Mouse (Mus musculus) embryonic facial prominence, embryonic 13.5 days (tissue): ENCODE results near the gene Tnfsf12. TPM values are rescaled to one million over a fixed set of nuclear protein-coding genes. Genes with fewer than 3 reads are reported as not detected.
"Not testable (repeated sequence)": the region's sequence is repeated elsewhere in the genome, so short reads cannot be mapped to it uniquely, and the experiment has no call there.

Source experiments
- ATAC-seq: fragments of 200-750 bp; cut with Nextera tagmentation; 2 replicates; pipeline ENCODE4 v1.8.0; 2017; ENCODE audit warnings: low read depth; ENCODE audit not compliant: insufficient number of reproducible peaks, insufficient read depth, low FRiP score, low TSS enrichment
- H3K27ac ChIP-seq: fragments of 300-500 bp; sonication (generic); 2 replicates; pipeline ENCODE4 v1.5.1; 2015; ENCODE audit warnings: moderate library complexity, mild to moderate bottlenecking, inconsistent platforms
- H3K27me3 ChIP-seq: fragments of 300-500 bp; sonication (generic); 2 replicates; pipeline ENCODE4 v1.6.1; 2015; ENCODE audit warnings: mild to moderate bottlenecking, inconsistent platforms
- H3K36me3 ChIP-seq: fragments of 300-500 bp; sonication (generic); 2 replicates; pipeline ENCODE4 v1.6.1; 2015; ENCODE audit warnings: mild to moderate bottlenecking, inconsistent platforms
- H3K4me1 ChIP-seq: fragments of 300-500 bp; sonication (generic); 2 replicates; pipeline ENCODE4 v1.6.1; 2015; ENCODE audit warnings: inconsistent platforms
- H3K4me2 ChIP-seq: fragments of 300-500 bp; sonication (generic); 2 replicates; pipeline ENCODE4 v1.6.1; 2015; ENCODE audit warnings: moderate library complexity, mild to moderate bottlenecking, inconsistent platforms
- H3K4me3 ChIP-seq: fragments of 300-500 bp; sonication (generic); 2 replicates; pipeline ENCODE4 v1.5.1; 2015; ENCODE audit warnings: mild to moderate bottlenecking, inconsistent platforms
- H3K9ac ChIP-seq: fragments of 300-500 bp; sonication (generic); 2 replicates; pipeline ENCODE4 v1.6.1; 2015; ENCODE audit warnings: mild to moderate bottlenecking, inconsistent platforms
- H3K9me3 ChIP-seq: fragments of 300-500 bp; sonication (generic); 2 replicates; pipeline ENCODE4 v1.6.1; 2016; ENCODE audit warnings: inconsistent platforms
- WGBS: fragments of 180-500 bp; shearing (Covaris S2); methylation state at CpG from one replicate; pipeline ENCODE4 v1.1.7; 2015; ENCODE audit warnings: mixed read lengths; 5-methylcytosine and 5-hydroxymethylcytosine counted together
- polyA plus RNA-seq: library from polyadenylated mRNA; unstranded; fragments of >200 nt; fragmentation: Nextera tagmentation; extraction: Ambion mirVana; gene quantifications from 2 replicates; pipeline ENCODE4 v1.2.1, GENCODE M21; 2015

Gene Tnfsf12
- polyA plus RNA-seq, 1 experiment from 2014 or later, result 6.4 TPM

- Histone ChIP-seq H3K27me3 (no peaks in the 10 kb centered on the region), H3K27ac (no peak overlapping the region), H3K9me3 (no peaks in the 10 kb centered on the region), H3K4me3 (no peak overlapping the region), H3K4me1 (peaks cover 3% of the 10 kb centered on the region), H3K9ac (no peak overlapping the region), H3K36me3 (no peaks in the 10 kb centered on the region), H3K4me2 (no peak overlapping the region)
- 54% methylated on average over 8 of the region's 8 CpGs for WGBS
- ATAC-seq, result no peak
These were observed 8.4 kb upstream of the Tnfsf12 start for GRCm38 (mm10) chr11:69703814-69704612.

- not testable (repeated sequence) for H3K9me3 ChIP-seq, H3K9ac ChIP-seq, H3K27me3 ChIP-seq, H3K4me1 ChIP-seq, H3K36me3 ChIP-seq, ATAC-seq, H3K4me3 ChIP-seq, H3K27ac ChIP-seq, H3K4me2 ChIP-seq
- WGBS, result 62% methylated on average over 2 of the region's 3 CpGs
These were observed 7.7 kb upstream of the Tnfsf12 start for GRCm38 (mm10) chr11:69703381-69703780.

- not testable (repeated sequence) for H3K4me2 ChIP-seq, H3K27me3 ChIP-seq, H3K9me3 ChIP-seq, H3K4me1 ChIP-seq, H3K27ac ChIP-seq, H3K9ac ChIP-seq, ATAC-seq, H3K36me3 ChIP-seq, H3K4me3 ChIP-seq
- 93% methylated on average over 10 of the region's 10 CpGs for WGBS
These were observed 7.2 kb upstream of the Tnfsf12 start for GRCm38 (mm10) chr11:69702886-69703285.

GRCm38 (mm10) chr11:69699595-69699994, 3.9 kb upstream of the Tnfsf12 start:
- Histone ChIP-seq H3K27me3 (no peaks in the 10 kb centered on the region), H3K4me3 (no peak overlapping the region)
- WGBS, result 83% methylated on average over 1 of the region's 1 CpGs

GRCm38 (mm10) chr11:69698574-69698973, 2.9 kb upstream of the Tnfsf12 start:
- no peak overlapping the region for H3K4me2 ChIP-seq

More at GRCm38 (mm10) chr11:69699595-69699994, 3.9 kb upstream of the Tnfsf12 start:
- H3K4me1 ChIP-seq, result peaks cover 12% of the 10 kb centered on the region
- no peak for ATAC-seq
- H3K9me3 ChIP-seq, result no peaks in the 10 kb centered on the region
- H3K27ac ChIP-seq, result no peak overlapping the region
- H3K9ac ChIP-seq, result no peak overlapping the region
- H3K4me2 ChIP-seq, result no peak overlapping the region
- H3K36me3 ChIP-seq, result no peaks in the 10 kb centered on the region

GRCm38 (mm10) chr11:69697396-69697795, 1.7 kb upstream of the Tnfsf12 start:
- 88% methylated on average over 3 of the region's 3 CpGs for WGBS
- no peaks in the 10 kb centered on the region for H3K36me3 ChIP-seq
- peaks cover 12% of the 10 kb centered on the region for H3K4me1 ChIP-seq
- H3K4me3 ChIP-seq, result no peak overlapping the region
- no peak overlapping the region for H3K4me2 ChIP-seq
- H3K9me3 ChIP-seq, result no peaks in the 10 kb centered on the region
- H3K9ac ChIP-seq, result no peak overlapping the region
- ATAC-seq, result no peak
- H3K27me3 ChIP-seq, result no peaks in the 10 kb centered on the region
- no peak overlapping the region for H3K27ac ChIP-seq

More at GRCm38 (mm10) chr11:69698574-69698973, 2.9 kb upstream of the Tnfsf12 start:
- Histone ChIP-seq H3K9me3 (no peaks in the 10 kb centered on the region), H3K36me3 (no peaks in the 10 kb centered on the region), H3K27ac (no peak overlapping the region), H3K27me3 (no peaks in the 10 kb centered on the region), H3K9ac (no peak overlapping the region), H3K4me3 (no peak overlapping the region), H3K4me1 (peaks cover 12% of the 10 kb centered on the region)
- 73% methylated on average over 5 of the region's 5 CpGs for WGBS
- ATAC-seq, result no peak

- Histone ChIP-seq H3K4me1 (peaks cover 12% of the 10 kb centered on the region), H3K36me3 (no peaks in the 10 kb centered on the region), H3K27ac (peak overlapping the region; percentile 82), H3K9ac (peak overlapping the region; percentile 83), H3K4me3 (peak overlapping the region; percentile 56), H3K4me2 (peak overlapping the region; percentile 97), H3K27me3 (no peaks in the 10 kb centered on the region), H3K9me3 (no peaks in the 10 kb centered on the region)
- ATAC-seq, result no peak
- 16% methylated on average over 6 of the region's 6 CpGs for WGBS
These were observed 646 bp downstream of the Tnfsf12 start for GRCm38 (mm10) chr11:69695046-69695360.

- Histone ChIP-seq H3K4me1 (peaks cover 12% of the 10 kb centered on the region), H3K36me3 (no peaks in the 10 kb centered on the region), H3K9me3 (no peaks in the 10 kb centered on the region), H3K4me2 (no peak overlapping the region), H3K27ac (no peak overlapping the region), H3K27me3 (no peaks in the 10 kb centered on the region), H3K9ac (no peak overlapping the region), H3K4me3 (no peak overlapping the region)
- 59% methylated on average over 11 of the region's 11 CpGs for WGBS
- no peak for ATAC-seq
These were observed 2.2 kb downstream of the Tnfsf12 start for GRCm38 (mm10) chr11:69693421-69693965.

- H3K4me2 ChIP-seq, result no peak overlapping the region
- H3K4me3 ChIP-seq, result no peak overlapping the region
- no peaks in the 10 kb centered on the region for H3K36me3 ChIP-seq
- no peaks in the 10 kb centered on the region for H3K27me3 ChIP-seq
- H3K27ac ChIP-seq, result no peak overlapping the region
- no peak for ATAC-seq
- H3K9me3 ChIP-seq, result no peaks in the 10 kb centered on the region
- H3K4me1 ChIP-seq, result peaks cover 12% of the 10 kb centered on the region
- 88% methylated on average over 6 of the region's 6 CpGs for WGBS
- H3K9ac ChIP-seq, result no peak overlapping the region
These were observed 2.8 kb downstream of the Tnfsf12 start for GRCm38 (mm10) chr11:69692863-69693262.

GRCm38 (mm10) chr11:69692196-69692811, 3.3 kb downstream of the Tnfsf12 start:
- ATAC-seq, result no peak
- Histone ChIP-seq H3K9ac (no peak overlapping the region), H3K9me3 (no peaks in the 10 kb centered on the region), H3K4me1 (peaks cover 12% of the 10 kb centered on the region), H3K27ac (no peak overlapping the region), H3K4me3 (no peak overlapping the region), H3K27me3 (no peaks in the 10 kb centered on the region), H3K4me2 (no peak overlapping the region), H3K36me3 (no peaks in the 10 kb centered on the region)
- whole genome bisulfite sequencing, result 80% methylated on average over 9 of the region's 9 CpGs

- H3K36me3 ChIP-seq, result no peaks in the 10 kb centered on the region
- H3K27me3 ChIP-seq, result no peaks in the 10 kb centered on the region
- H3K4me3 ChIP-seq, result no peak overlapping the region
- no peak for ATAC-seq
- no peak overlapping the region for H3K4me2 ChIP-seq
- no peaks in the 10 kb centered on the region for H3K9me3 ChIP-seq
- 88% methylated on average over 1 of the region's 1 CpGs for WGBS
- no peak overlapping the region for H3K27ac ChIP-seq
- H3K4me1 ChIP-seq, result peaks cover 16% of the 10 kb centered on the region
- no peak overlapping the region for H3K9ac ChIP-seq
These were observed 5.8 kb downstream of the Tnfsf12 start for GRCm38 (mm10) chr11:69689891-69690290.

- 44% methylated on average over 5 of the region's 5 CpGs for WGBS
- Histone ChIP-seq H3K4me2 (no peak overlapping the region), H3K9ac (peak overlapping the region; percentile 38)
These were observed 8.6 kb downstream of the Tnfsf12 start for GRCm38 (mm10) chr11:69687061-69687460.

More at GRCm38 (mm10) chr11:69687061-69687460, 8.6 kb downstream of the Tnfsf12 start:
- H3K36me3 ChIP-seq, result no peaks in the 10 kb centered on the region
- ATAC-seq, result no peak
- H3K27me3 ChIP-seq, result no peaks in the 10 kb centered on the region
- H3K9me3 ChIP-seq, result no peaks in the 10 kb centered on the region
- no peak overlapping the region for H3K27ac ChIP-seq
- H3K4me1 ChIP-seq, result peaks cover 31% of the 10 kb centered on the region
- no peak overlapping the region for H3K4me3 ChIP-seq
